Mouse (Mus musculus) liver, postnatal 0 days (tissue): ENCODE data around the gene E2f6. TPM values are rescaled to one million over a fixed set of nuclear protein-coding genes. Genes with fewer than 3 reads are reported as not detected.

Experiments
- ATAC-seq: fragments of 200-750 bp; cut with Nextera tagmentation; 2 replicates; pipeline ENCODE4 v1.8.0; 2017; ENCODE audit warnings: mild to moderate bottlenecking, moderate library complexity
- DNase-seq: peaks from one replicate; pipeline ENCODE4 v3.0.0-alpha.2; 2016
- H3K27ac ChIP-seq: fragments of 300-500 bp; sonication (generic); 2 replicates; pipeline ENCODE4 v1.5.1; 2014; ENCODE audit warnings: antibody characterized with exemption, moderate library complexity, mild to moderate bottlenecking, low read depth
- H3K27me3 ChIP-seq: fragments of 300-500 bp; sonication (generic); 2 replicates; pipeline ENCODE4 v1.6.1; 2014; ENCODE audit warnings: low read length, control low read depth, mixed read lengths; ENCODE audit not compliant: insufficient read depth
- H3K36me3 ChIP-seq: fragments of 300-500 bp; sonication (generic); replicated peaks from 2 replicates; pipeline ENCODE4 v1.6.1; 2014; ENCODE audit warnings: mild to moderate bottlenecking, control low read depth, low read length, moderate library complexity, mixed read lengths; ENCODE audit not compliant: insufficient read depth
- H3K4me1 ChIP-seq: fragments of 300-500 bp; sonication (generic); 2 replicates; pipeline ENCODE4 v1.6.1; 2014; ENCODE audit warnings: antibody characterized with exemption, mild to moderate bottlenecking, control low read depth; ENCODE audit not compliant: insufficient read depth
- H3K4me2 ChIP-seq: fragments of 300-500 bp; sonication (generic); 2 replicates; pipeline ENCODE4 v1.6.1; 2014; ENCODE audit warnings: low read depth, mild to moderate bottlenecking, low read length, moderate library complexity, mixed read lengths
- H3K4me3 ChIP-seq: fragments of 300-500 bp; sonication (generic); 2 replicates; pipeline ENCODE4 v1.5.1; 2014; ENCODE audit warnings: low read depth, low read length
- H3K9ac ChIP-seq: fragments of 300-500 bp; sonication (generic); replicated peaks from 2 replicates; pipeline ENCODE4 v1.6.1; 2014; ENCODE audit warnings: mild to moderate bottlenecking, moderate library complexity
- H3K9me3 ChIP-seq: fragments of 300-500 bp; sonication (generic); 2 replicates; pipeline ENCODE4 v1.6.1; 2016; ENCODE audit warnings: mild to moderate bottlenecking, control low read depth, low read length, mixed read lengths
- CTCF ChIP-seq: sonication (generic); IDR thresholded peaks from 2 replicates; pipeline ENCODE4 v1.5.1; 2016; ENCODE audit warnings: antibody characterized with exemption, low read depth
- EP300 ChIP-seq: IDR thresholded peaks from 2 replicates; pipeline ENCODE4 v1.6.1; 2016; ENCODE audit warnings: antibody characterized with exemption, low read depth, mild to moderate bottlenecking
- WGBS: fragments of 180-500 bp; shearing (Covaris S2); extraction: QIAGEN DNeasy Blood & Tissue Kit; methylation state at CpG from one replicate; pipeline ENCODE4 v1.1.7; 2014; ENCODE audit not compliant: insufficient replicate concordance; 5-methylcytosine and 5-hydroxymethylcytosine counted together
- microRNA-seq: library from miRNA; unstranded; fragments of <30 nt; microRNA quantifications from one replicate; pipeline ENCODE4, GENCODE M21; 2016
- polyA plus RNA-seq: library from polyadenylated mRNA; unstranded; fragments of >200 nt; fragmentation: Nextera tagmentation; extraction: Ambion mirVana; gene quantifications from 2 replicates; pipeline ENCODE4 v1.2.1, GENCODE M21; 2015

Gene E2f6
- polyA plus RNA-seq, 1 experiment from 2014 or later: 9.0 TPM

DNA sequence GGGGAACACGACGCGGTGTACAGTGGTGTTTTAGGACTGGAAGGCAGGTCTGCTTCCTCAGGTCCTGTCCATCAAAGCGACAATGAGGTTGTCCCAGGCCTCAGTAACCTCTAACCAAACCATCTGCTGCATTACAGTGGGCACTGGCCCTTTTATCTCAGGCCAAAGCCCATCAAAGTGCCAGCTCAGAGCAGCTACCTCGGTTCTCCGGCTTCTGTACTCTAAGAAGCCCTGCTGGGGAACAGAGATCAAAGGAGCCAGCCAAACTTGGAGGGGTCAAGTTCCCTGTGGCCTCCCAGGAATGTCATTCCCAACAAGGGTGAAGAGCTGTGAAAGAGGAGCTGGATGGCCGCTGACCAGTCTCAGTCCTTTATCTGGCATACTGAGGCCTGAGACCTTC is 72.3 kb downstream of the E2f6 start:
- no peak for ATAC-seq
- TF ChIP-seq EP300 (no peak), CTCF (no peak)

DNA sequence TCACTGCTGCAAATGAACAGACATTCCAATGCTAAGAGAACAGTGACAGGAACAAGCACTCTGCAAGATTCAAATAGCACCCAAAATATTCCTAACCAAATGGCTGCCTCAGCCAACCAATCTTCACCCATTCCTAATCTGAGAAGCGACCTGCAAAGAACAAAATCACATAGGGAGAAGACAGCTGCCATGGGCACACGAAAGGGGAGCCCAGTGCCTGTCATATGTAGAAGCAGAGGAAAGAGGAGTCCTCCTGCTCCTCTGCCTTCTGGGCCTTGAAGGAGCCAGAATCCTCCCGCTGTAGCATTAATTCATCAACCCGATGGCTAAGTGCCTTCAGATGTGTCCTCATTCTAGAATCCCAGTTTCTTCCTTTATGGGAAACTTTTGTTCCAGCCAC is 73.8 kb downstream of the E2f6 start:
- H3K9ac ChIP-seq: no peak overlapping the region
- no peaks in the 10 kb centered on the region for H3K36me3 ChIP-seq
- H3K27me3 ChIP-seq: no peaks in the 10 kb centered on the region
- DNase-seq: no peak
- ATAC-seq: no peak
- no peak overlapping the region for H3K4me3 ChIP-seq
- no peaks in the 10 kb centered on the region for H3K9me3 ChIP-seq
- no peak overlapping the region for H3K4me2 ChIP-seq
- no peaks in the 10 kb centered on the region for H3K4me1 ChIP-seq
- no peak overlapping the region for H3K27ac ChIP-seq
- TF ChIP-seq CTCF (no peak), EP300 (no peak)
- 86% methylated on average over 4 of the region's 4 CpGs for WGBS

More for the DNA sequence above, 72.3 kb downstream of the E2f6 start:
- no peak overlapping the region for H3K27ac ChIP-seq
- no peak for DNase-seq
- H3K9ac ChIP-seq: no peak overlapping the region
- H3K4me2 ChIP-seq: no peak overlapping the region
- H3K27me3 ChIP-seq: no peaks in the 10 kb centered on the region
- no peaks in the 10 kb centered on the region for H3K36me3 ChIP-seq
- 79% methylated on average over 7 of the region's 7 CpGs for WGBS
- peaks cover under 1% of the 10 kb centered on the region; the same call in 1 of the 2 replicates for H3K4me1 ChIP-seq
- H3K9me3 ChIP-seq: no peaks in the 10 kb centered on the region
- no peak overlapping the region for H3K4me3 ChIP-seq

DNA sequence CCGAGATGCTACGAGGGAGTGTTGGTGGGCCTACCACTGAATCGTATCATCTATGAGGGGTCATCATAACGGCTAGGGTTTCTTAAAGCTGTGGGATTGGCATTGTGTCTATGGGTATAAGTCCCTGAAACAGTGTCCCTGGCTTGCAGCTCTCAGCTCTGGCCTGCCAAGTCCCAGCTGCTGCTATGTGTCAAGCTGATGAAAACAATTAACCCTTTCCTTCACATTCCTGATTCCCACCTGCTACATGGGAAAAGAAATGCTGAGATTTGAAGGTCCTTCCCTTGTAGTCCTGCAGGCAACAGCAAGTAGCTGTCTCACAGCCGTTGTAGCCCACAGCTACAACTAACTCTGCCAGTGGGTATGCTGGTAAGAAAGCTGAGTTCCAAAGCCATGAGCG is 75.6 kb downstream of the E2f6 start:
- TF ChIP-seq EP300 (no peak), CTCF (no peak)
- ATAC-seq (no peak), DNase-seq (no peak)
- Histone ChIP-seq H3K9ac (no peak overlapping the region), H3K36me3 (no peaks in the 10 kb centered on the region), H3K4me1 (no peaks in the 10 kb centered on the region), H3K9me3 (no peaks in the 10 kb centered on the region), H3K4me3 (no peak overlapping the region), H3K27ac (no peak overlapping the region), H3K27me3 (no peaks in the 10 kb centered on the region), H3K4me2 (no peak overlapping the region)
- 85% methylated on average over 6 of the region's 6 CpGs for WGBS

Small RNA genes within 50 kb of the gene (microRNA-seq; reads per million reads assigned to microRNA genes)
- gene Gm44305: not detected

Other genes starting within 250 kb of the E2f6 start
- gene Lpin1, start 200.0 kb upstream of the E2f6 start, polyA plus RNA-seq: 4.6 and 14.3 TPM in 2 replicates
- not detected in 2 replicates for gene Ntsr2, start 157.6 kb upstream of the E2f6 start, polyA plus RNA-seq
- 0.12 and 0.22 TPM in 2 replicates for gene Greb1, start 10.1 kb upstream of the E2f6 start, polyA plus RNA-seq
- 5.3 TPM in 2 replicates for gene Rock2, start 83.9 kb downstream of the E2f6 start, polyA plus RNA-seq
- 6.5 and 6.7 TPM in 2 replicates for gene Pqlc3, start 189.4 kb downstream of the E2f6 start, polyA plus RNA-seq
- gene 2410004P03Rik, start 200.8 kb downstream of the E2f6 start, polyA plus RNA-seq: 0.06 TPM in 1 of 2 replicates, not detected in the other